Mouse (Mus musculus): ENCODE measurements around the gene Igfals.

Igfals gene

DNA sequence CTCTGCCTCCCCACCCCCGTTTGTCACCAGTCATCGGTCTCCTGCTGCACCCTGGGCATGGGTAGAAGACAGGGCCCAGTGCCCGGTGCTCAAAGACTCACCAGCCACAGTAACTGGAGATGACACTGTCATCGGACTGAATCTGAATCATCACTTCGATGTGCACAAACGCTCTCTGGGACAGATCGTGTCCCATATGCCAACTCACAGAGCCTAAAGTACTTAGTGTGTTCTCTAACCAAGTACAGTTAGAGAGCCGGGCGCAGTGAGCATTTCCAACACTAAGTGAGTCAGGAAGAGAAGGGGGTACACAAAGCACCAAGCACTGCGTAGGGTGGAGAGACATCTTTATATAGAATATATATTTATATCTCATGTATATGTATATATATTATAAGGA, 2.1 kb downstream of the Igfals start:
- no peak for DNase-seq (ENCODE audit: low spot score)

DNA sequence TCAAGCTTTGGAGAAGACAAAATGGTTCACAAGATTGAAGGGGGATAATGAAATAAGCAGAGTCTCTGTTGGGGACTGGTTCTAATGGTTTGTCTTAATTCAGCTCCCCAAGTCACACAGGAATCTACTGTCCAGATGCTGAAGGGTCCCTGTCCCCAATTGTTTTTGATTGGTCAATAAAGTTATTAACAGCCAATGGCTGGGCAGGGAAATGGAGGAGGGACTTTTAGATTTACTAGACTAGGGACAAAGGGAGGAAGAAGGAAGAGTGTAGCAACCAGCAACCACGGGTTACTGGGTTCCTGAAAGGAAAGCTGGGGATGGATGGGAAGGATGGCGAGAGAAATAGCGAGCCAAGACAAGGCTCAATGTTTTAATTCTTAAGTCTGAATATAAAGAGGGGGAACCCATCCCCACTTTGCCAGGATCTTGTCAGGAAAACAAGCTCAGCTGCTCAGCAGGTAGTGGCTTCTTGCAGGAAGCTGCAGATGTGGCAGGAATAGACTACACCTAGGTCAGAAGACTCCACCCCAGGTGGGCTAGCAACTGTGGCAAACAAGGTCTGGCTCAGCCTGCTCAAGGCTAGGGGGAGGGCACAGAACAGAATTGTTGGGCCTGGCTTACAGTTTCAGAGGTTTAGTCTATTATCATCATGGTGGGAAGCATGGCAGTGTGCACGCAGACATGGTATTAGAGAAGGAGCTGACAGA, 8.1 kb downstream of the Igfals start:
- DNase-seq (ENCODE audit: low spot score): no peak

- no peak for DNase-seq (ENCODE audit: low spot score)
Observed at GRCm38 (mm10) chr17:24874405-24874745, 8.6 kb downstream of the Igfals start.

DNA sequence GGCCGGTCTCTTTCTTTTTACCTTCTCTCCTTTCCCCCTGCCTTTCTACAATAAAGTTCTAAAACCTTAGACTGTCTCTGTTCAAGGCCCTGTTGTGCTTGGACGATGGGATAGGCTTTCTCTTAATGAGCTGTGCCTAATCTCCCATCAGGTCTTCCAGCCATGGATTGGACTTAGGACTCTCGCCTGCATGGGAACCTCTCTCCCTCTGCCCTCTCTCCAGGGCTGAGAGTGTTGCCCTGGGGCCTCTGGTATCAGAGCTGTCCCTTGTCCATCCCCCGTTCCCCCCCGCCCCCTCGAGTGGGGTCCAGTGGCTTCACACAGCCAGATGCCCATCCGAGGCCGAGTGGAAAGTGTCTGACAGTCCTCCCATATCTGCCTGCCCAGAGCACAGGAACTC, 9.2 kb downstream of the Igfals start:
- DNase-seq (ENCODE audit: low spot score): no peak

DNA sequence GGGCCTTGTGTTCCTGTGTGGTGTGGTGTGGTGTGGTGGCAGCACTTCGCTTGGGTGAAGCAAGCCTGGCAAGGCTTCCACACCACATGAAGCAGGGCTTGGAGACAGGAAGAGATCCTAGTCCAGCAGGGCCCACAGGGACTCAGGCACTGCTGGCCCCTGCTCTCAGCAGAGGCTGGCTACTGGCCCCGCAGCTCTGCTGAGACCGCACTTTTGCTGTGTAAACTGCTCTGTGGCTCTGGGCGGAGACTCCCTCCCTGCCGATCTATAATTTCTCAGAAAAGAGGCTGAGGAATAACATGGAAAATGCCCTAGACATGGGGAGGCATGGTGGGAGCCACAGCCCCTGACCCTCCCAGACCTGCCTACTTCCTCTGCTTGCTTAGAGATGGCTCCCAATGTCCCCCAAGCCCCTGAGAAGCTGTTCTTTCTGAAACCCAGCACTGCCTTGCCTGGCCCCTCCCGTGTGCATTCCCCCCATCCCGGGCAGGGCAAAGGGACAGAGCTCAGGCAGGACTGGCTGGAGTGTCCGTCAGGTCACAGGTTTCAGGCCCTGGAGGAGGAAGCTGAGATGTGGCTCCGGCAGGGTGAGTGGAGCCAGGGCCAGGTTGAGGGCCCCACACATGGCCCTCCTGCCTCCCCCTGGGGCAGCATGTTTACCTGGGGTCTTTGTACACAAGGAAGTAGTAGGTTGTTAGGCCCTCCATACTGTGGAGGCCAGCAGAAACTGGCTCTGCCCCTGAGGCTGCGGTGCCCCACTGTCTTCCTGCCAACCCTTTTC, 11.7 kb downstream of the Igfals start:
- DNase-seq (ENCODE audit: low spot score): no peak

DNA sequence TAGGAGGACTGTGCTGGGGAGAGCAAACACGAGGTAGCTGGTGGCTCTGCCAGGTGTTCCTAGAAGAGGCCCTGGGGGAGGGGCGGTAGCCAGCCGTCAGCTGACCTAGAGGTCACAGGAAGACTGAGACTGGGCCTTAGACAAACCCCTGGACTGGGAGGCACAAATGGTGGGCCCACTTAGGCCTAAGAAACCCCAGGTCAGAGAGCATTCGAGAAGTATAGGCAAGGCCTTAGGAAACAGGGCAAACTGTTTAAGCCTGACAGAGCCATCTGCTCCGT, 12.3 kb downstream of the Igfals start:
- no peak for DNase-seq (ENCODE audit: low spot score)

- no peak for DNase-seq (ENCODE audit: low spot score)
Observed at GRCm38 (mm10) chr17:24878531-24878930, 12.7 kb downstream of the Igfals start.

DNA sequence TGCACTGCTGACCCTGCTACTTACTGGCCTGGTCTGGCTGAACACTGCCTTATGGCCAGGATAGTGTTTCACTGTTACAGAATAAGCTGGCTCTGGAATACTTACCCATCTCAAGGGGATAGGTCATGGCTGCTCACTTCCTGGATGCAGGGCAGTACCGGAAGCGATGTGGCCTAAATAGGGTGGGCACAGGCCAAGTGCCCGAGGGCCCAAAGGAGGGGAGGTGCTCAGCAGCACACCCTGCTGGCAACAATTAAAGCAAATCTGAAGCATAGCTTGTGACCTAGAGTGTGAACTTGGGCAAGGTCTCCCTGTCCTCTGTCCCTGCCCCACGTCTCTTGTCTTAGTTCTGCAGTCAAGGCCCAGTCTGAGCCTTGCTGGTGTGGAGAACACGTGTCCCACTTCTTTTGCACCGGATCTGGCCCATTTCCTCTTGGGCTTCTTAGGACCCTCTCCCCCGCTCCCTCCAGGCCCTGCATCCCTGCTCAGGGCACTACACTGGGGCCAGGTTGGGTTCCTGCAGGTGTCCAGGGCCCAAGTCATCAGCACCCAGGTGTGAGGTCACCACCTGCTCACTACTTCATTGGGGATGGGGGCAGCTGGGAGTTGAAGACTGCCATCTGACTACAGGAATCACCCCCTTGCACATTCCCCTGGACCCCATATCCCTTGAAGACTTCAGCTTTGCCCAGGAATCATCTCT, 16.1 kb downstream of the Igfals start:
- no peak for DNase-seq (ENCODE audit: low spot score)

DNA sequence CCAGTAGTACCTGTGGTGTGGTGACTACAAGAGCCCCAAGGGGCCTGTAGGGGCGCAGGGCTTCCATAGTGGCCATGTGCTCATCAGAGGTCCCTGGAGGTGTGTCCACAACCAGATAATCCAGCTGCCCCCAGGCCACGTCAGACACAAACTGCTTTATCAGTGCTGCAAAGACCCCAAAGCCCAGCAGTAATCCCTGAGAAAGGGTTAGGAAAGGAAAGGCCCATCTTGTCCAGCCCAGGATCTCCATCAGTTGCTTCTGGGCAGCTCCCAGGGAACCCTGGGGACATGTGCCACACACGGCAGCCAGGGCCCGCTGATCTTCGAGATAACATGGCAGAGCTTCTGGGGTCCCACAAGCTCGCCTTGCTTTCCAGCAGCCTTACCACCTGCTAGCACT, 18.6 kb downstream of the Igfals start:
- no peak for DNase-seq (ENCODE audit: low spot score)

DNA sequence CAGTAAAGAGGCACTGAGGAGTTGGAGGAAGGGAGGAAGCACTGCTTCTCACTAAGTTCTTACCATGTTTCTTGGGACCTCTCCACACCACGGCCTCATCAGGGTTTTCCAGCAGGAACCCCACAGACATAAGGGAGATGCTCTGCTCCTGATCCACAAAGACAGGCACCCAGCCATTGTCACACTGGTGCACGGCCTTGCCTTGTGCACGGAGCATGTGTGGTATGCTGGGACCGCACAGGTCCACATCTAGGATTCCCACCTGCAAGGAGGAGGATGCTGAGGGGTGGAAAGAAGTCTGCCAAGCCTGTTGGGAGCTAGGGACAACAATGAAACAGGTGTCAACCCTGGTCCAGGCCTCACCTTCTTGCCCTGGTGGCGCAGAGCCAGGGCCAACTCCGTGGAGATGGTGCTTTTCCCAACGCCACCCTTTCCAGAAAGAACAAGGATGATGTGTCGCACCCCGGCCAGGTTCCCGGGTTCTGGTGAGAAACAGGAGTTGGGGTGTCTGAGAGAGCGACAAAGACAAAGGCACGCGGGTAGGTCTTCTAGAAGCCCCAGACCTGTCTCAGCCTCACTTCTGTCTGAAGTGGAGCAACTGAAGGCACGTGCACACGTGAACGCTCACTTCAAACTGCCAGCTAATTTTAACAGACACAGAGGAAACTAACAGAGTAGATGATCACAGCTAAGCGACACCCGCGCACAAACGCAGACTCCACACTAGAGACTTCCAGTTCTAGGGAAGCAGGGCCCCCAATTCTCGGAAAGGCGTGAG, 19.7 kb downstream of the Igfals start:
- no peak for DNase-seq (ENCODE audit: low spot score)

DNA sequence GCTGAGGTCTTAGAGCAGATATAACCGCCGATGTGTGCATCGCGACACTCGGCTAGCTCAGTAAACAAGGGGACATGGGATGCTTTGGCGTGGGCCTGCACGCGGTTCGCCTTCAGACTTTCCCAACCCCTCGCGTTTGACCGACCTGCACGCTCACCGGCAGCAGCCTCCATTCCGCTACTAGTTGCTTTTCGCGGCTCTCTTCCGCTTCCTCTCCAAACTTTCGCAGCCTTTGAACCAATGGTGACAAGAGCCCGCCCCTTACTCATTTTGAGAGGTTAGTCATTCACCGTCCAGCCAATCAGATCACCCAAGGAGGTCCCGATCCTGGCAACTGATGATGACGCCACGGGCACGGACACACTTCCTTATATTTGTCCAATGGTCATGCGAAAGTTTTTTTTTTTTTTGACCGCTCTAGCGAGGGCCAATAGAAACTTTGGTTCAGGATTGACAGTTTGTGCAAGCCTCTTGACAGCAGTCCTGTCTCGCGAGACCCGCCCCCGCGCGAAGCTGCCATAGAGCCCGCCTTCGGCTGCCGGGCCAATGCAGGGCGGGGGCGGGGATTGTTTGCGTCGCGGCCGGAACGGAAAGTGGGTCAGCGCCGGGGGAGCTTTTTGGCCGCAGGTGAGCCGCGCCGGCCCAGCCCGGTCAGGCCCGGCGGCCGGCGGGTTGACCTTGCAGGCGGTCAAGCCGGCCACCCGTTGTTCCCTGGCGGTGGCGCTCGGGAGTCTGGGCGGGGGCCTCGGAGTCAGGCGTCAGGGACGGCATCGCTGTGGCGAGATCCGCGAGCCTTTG, 20.5 kb downstream of the Igfals start, which contains the start of the genes Nubp2 and Spsb3:
Nubp2 (minus strand) TSS at position 216 of the 798 bp plus-strand sequence.
Spsb3 (plus strand) TSS at position 510 of the 798 bp plus-strand sequence.
- DNase-seq (ENCODE audit: low spot score): peak; percentile 99

DNA sequence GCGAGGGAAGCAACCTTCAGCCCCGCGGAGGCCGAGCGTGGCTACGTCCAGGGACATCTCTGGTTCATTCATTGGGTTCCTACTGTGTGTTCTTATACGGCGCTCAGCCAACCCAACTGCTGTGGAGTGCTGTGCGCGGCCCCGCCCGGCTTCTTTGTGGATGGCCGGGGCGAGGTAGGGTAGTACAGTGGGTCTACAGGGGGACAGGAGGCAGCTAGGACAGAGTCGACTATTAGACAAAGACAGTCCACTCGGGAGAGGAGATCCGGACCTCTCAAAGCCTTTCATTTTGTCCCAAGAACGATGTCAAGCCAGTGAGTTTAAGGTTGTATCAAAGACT, 21.1 kb downstream of the Igfals start:
- DNase-seq (ENCODE audit: low spot score): no peak

- no peak for DNase-seq (ENCODE audit: low spot score)
Observed at GRCm38 (mm10) chr17:24887291-24888080, 21.7 kb downstream of the Igfals start.

GRCm38 (mm10) chr17:24888862-24889261, 23.1 kb downstream of the Igfals start:
- no peak for DNase-seq (ENCODE audit: low spot score)

DNA sequence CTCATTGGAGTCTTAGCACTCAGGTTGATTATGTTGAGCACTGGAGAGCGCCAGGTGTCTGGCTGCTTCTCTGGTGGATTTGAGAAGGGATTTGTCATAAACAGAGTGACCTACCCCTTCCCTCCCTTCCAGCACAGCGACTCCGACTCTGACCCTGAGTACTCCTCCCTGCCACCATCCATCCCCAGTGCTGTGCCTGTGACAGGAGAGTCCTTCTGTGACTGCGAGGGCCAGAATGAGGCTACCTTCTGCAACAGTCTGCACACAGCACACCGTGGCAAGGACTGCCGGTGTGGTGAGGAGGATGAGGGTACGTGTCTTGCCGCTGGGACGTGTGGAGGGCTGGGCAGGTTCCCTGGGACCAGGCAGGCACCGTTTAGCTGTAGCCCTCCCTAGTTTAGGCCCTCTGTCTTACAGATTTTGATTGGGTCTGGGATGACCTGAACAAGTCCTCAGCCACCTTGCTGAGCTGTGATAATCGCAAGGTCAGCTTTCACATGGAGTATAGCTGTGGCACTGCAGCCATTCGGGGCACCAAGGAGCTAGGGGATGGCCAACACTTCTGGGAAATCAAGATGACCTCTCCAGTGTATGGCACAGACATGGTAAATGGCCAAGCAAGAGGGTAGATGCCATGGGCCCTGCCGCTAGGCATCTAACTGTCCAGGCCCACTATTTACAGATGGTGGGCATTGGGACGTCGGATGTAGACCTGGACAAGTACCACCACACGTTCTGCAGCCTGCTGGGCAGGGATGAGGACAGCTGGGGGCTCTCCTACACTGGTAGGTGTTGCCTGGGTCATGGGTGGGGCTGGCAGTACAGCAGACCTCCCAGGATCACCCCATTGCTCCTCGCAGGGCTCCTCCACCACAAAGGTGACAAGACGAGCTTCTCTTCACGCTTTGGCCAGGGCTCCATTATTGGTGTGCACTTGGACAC, 24.6 kb downstream of the Igfals start:
- DNase-seq (ENCODE audit: low spot score): no peak

DNA sequence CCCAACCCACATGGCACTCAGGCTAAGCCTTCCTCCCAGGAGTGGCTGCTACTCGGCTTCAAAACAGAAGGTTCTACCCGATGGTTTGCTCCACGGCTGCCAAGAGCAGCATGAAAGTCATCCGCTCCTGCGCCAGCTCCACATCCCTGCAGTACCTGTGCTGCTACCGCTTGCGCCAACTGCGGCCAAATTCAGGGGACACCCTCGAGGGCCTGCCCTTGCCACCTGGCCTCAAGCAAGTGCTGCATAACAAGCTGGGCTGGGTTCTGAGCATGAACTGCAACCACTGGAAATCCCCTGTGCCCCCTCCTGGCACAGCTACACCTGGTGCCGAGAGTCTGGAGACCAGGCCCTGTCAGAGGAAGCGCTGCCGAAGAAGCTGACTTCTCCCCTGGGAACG, 25.5 kb downstream of the Igfals start:
- no peak for DNase-seq (ENCODE audit: low spot score)

- no peak for DNase-seq (ENCODE audit: low spot score)
Observed at GRCm38 (mm10) chr17:24892785-24893184, 27.0 kb downstream of the Igfals start.

DNA sequence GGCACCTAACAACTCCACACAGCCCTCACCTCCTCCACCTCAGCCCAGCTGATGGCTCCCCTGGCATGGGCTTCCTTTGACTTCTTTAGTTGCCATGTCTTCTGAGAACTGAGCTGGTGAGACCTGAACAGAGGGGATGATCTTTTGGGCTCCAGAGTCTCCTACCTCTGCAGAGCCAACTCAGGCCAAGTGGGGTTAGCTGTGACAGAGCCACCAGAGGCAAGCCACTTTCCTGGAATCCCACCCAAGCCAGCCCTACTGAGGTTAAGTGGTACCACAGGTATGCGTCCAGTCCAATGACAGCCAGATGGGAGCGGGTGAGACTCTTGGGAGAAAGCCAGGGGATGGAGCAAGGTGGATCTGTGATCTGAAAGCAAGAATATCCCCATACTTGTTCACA, 27.5 kb downstream of the Igfals start:
- no peak for DNase-seq (ENCODE audit: low spot score)

GRCm38 (mm10) chr17:24894061-24894994, 28.5 kb downstream of the Igfals start:
- DNase-seq (ENCODE audit: low spot score): no peak
